Mouse (Mus musculus) embryonic facial prominence, embryonic 15.5 days (tissue): ENCODE data around the gene Xpo4. TPM values are rescaled to one million over a fixed set of nuclear protein-coding genes. Genes with fewer than 3 reads are reported as not detected.

Experiments used
- ATAC-seq: fragments of 200-750 bp; cut with Nextera tagmentation; 2 replicates; pipeline ENCODE4 v1.8.0; 2017; ENCODE audit warnings: low read depth, moderate TSS enrichment; ENCODE audit not compliant: insufficient number of reproducible peaks, low FRiP score, low TSS enrichment
- H3K27ac ChIP-seq: fragments of 300-500 bp; sonication (generic); replicated peaks from 2 replicates; pipeline ENCODE4 v1.5.1; 2015; ENCODE audit warnings: mild to moderate bottlenecking, inconsistent platforms
- H3K27me3 ChIP-seq: fragments of 300-500 bp; sonication (generic); 2 replicates; pipeline ENCODE4 v1.6.1; 2015; ENCODE audit warnings: inconsistent platforms
- H3K36me3 ChIP-seq: fragments of 300-500 bp; sonication (generic); 2 replicates; pipeline ENCODE4 v1.6.1; 2015; ENCODE audit warnings: mild to moderate bottlenecking, inconsistent platforms
- H3K4me1 ChIP-seq: fragments of 300-500 bp; sonication (generic); 2 replicates; pipeline ENCODE4 v1.6.1; 2015; ENCODE audit warnings: inconsistent platforms
- H3K4me2 ChIP-seq: fragments of 300-500 bp; sonication (generic); replicated peaks from 2 replicates; pipeline ENCODE4 v1.6.1; 2015; ENCODE audit warnings: mild to moderate bottlenecking, inconsistent platforms
- H3K4me3 ChIP-seq: fragments of 300-500 bp; sonication (generic); replicated peaks from 2 replicates; pipeline ENCODE4 v1.5.1; 2015; ENCODE audit warnings: mild to moderate bottlenecking, inconsistent platforms
- H3K9ac ChIP-seq: fragments of 300-500 bp; sonication (generic); 2 replicates; pipeline ENCODE4 v1.6.1; 2015; ENCODE audit warnings: inconsistent platforms
- H3K9me3 ChIP-seq: fragments of 300-500 bp; sonication (generic); replicated peaks from 2 replicates; pipeline ENCODE4 v1.6.1; 2016; ENCODE audit warnings: inconsistent platforms
- WGBS: fragments of 180-500 bp; shearing (Covaris S2); methylation state at CpG from one replicate; pipeline ENCODE4 v1.1.7; 2015; 5-methylcytosine and 5-hydroxymethylcytosine counted together
- polyA plus RNA-seq: library from polyadenylated mRNA; unstranded; fragments of >200 nt; fragmentation: Nextera tagmentation; extraction: Ambion mirVana; gene quantifications from 2 replicates; pipeline ENCODE4 v1.2.1, GENCODE M21; 2015

The Xpo4 gene
- polyA plus RNA-seq, 1 experiment from 2014 or later: 20.3 TPM

- no peak overlapping the region for H3K9ac ChIP-seq
- 0 out of 2 replicates have a peak, but pooled peaks cover 6% of the 10 kb centered on the region for H3K36me3 ChIP-seq
- H3K27ac ChIP-seq: no peak overlapping the region
- H3K9me3 ChIP-seq: no peaks in the 10 kb centered on the region
- WGBS: 77% methylated on average over 5 of the region's 5 CpGs
- no peak overlapping the region for H3K4me2 ChIP-seq
- H3K4me1 ChIP-seq: no peaks in the 10 kb centered on the region
- no peak for ATAC-seq
- H3K27me3 ChIP-seq: no peaks in the 10 kb centered on the region
- H3K4me3 ChIP-seq: no peak overlapping the region
Observed at GRCm38 (mm10) chr14:57634141-57634540, 31.1 kb downstream of the Xpo4 start.

- Histone ChIP-seq H3K4me2 (no peak overlapping the region), H3K27me3 (no peaks in the 10 kb centered on the region), H3K27ac (no peak overlapping the region), H3K4me1 (no peaks in the 10 kb centered on the region), H3K9ac (no peak overlapping the region), H3K36me3 (peaks cover 40% of the 10 kb centered on the region), H3K9me3 (no peaks in the 10 kb centered on the region), H3K4me3 (no peak overlapping the region)
- ATAC-seq: no peak
- 68% methylated on average over 4 of the region's 4 CpGs for whole genome bisulfite sequencing
Observed at GRCm38 (mm10) chr14:57629595-57629994, 35.6 kb downstream of the Xpo4 start.

GRCm38 (mm10) chr14:57622934-57623333 is 42.3 kb downstream of the Xpo4 start:
- no peak for ATAC-seq
- 77% methylated on average over 3 of the region's 3 CpGs for WGBS

GRCm38 (mm10) chr14:57621699-57622098 is 43.5 kb downstream of the Xpo4 start:
- no peaks in the 10 kb centered on the region for H3K9me3 ChIP-seq
- no peak overlapping the region for H3K4me2 ChIP-seq
- H3K9ac ChIP-seq: no peak overlapping the region
- H3K4me3 ChIP-seq: no peak overlapping the region
- no peaks in the 10 kb centered on the region for H3K27me3 ChIP-seq
- no peak for ATAC-seq
- WGBS: 65% methylated on average over 4 of the region's 4 CpGs
- H3K27ac ChIP-seq: no peak overlapping the region
- peaks cover 25% of the 10 kb centered on the region for H3K36me3 ChIP-seq
- H3K4me1 ChIP-seq: no peaks in the 10 kb centered on the region

More at GRCm38 (mm10) chr14:57622934-57623333, 42.3 kb downstream of the Xpo4 start:
- no peak overlapping the region for H3K27ac ChIP-seq
- no peak overlapping the region for H3K9ac ChIP-seq
- H3K9me3 ChIP-seq: no peaks in the 10 kb centered on the region
- no peak overlapping the region for H3K4me3 ChIP-seq
- no peaks in the 10 kb centered on the region for H3K4me1 ChIP-seq
- H3K4me2 ChIP-seq: no peak overlapping the region
- H3K36me3 ChIP-seq: peaks cover 35% of the 10 kb centered on the region
- H3K27me3 ChIP-seq: no peaks in the 10 kb centered on the region

- Histone ChIP-seq H3K27ac (no peak overlapping the region), H3K36me3 (peaks cover 17% of the 10 kb centered on the region), H3K9ac (no peak overlapping the region), H3K4me1 (no peaks in the 10 kb centered on the region), H3K4me2 (no peak overlapping the region), H3K4me3 (no peak overlapping the region), H3K9me3 (no peaks in the 10 kb centered on the region), H3K27me3 (no peaks in the 10 kb centered on the region)
- 70% methylated on average over 4 of the region's 4 CpGs for WGBS
- no peak for ATAC-seq
Observed at GRCm38 (mm10) chr14:57620598-57621236, 44.5 kb downstream of the Xpo4 start.

GRCm38 (mm10) chr14:57619487-57619886 is 45.7 kb downstream of the Xpo4 start:
- Histone ChIP-seq H3K27me3 (no peaks in the 10 kb centered on the region), H3K4me3 (no peak overlapping the region), H3K4me1 (no peaks in the 10 kb centered on the region), H3K36me3 (peaks cover 13% of the 10 kb centered on the region; the same call in 1 of the 2 replicates), H3K27ac (no peak overlapping the region), H3K9me3 (no peaks in the 10 kb centered on the region), H3K9ac (no peak overlapping the region), H3K4me2 (no peak overlapping the region)
- ATAC-seq: no peak
- WGBS: 52% methylated on average over 2 of the region's 2 CpGs

GRCm38 (mm10) chr14:57617675-57618074 is 47.6 kb downstream of the Xpo4 start:
- WGBS: 95% methylated on average over 1 of the region's 1 CpGs
- no peak overlapping the region for H3K9ac ChIP-seq
- H3K27me3 ChIP-seq: no peaks in the 10 kb centered on the region
- H3K4me1 ChIP-seq: no peaks in the 10 kb centered on the region
- H3K36me3 ChIP-seq: 0 out of 2 replicates have a peak, but pooled peaks cover 3% of the 10 kb centered on the region
- no peak overlapping the region for H3K27ac ChIP-seq
- no peak overlapping the region for H3K4me3 ChIP-seq
- H3K9me3 ChIP-seq: no peaks in the 10 kb centered on the region
- H3K4me2 ChIP-seq: no peak overlapping the region
- no peak for ATAC-seq

GRCm38 (mm10) chr14:57616339-57616965 is 48.8 kb downstream of the Xpo4 start:
- no peak overlapping the region for H3K27ac ChIP-seq
- no peak overlapping the region for H3K4me2 ChIP-seq
- H3K9me3 ChIP-seq: no peaks in the 10 kb centered on the region
- no peak overlapping the region for H3K4me3 ChIP-seq
- no peak for ATAC-seq
- H3K36me3 ChIP-seq: no peaks in the 10 kb centered on the region
- WGBS: 62% methylated on average over 6 of the region's 6 CpGs
- no peaks in the 10 kb centered on the region for H3K27me3 ChIP-seq
- no peak overlapping the region for H3K9ac ChIP-seq
- H3K4me1 ChIP-seq: no peaks in the 10 kb centered on the region

- ATAC-seq: no peak
- H3K27ac ChIP-seq: no peak overlapping the region
- no peaks in the 10 kb centered on the region for H3K4me1 ChIP-seq
- H3K9me3 ChIP-seq: no peaks in the 10 kb centered on the region
- H3K27me3 ChIP-seq: no peaks in the 10 kb centered on the region
- WGBS: 82% methylated on average over 6 of the region's 6 CpGs
- H3K9ac ChIP-seq: no peak overlapping the region
- H3K4me3 ChIP-seq: no peak overlapping the region
- H3K4me2 ChIP-seq: no peak overlapping the region
- H3K36me3 ChIP-seq: no peaks in the 10 kb centered on the region
Observed at GRCm38 (mm10) chr14:57615828-57616227, 49.4 kb downstream of the Xpo4 start.

- no peak overlapping the region for H3K4me2 ChIP-seq
- no peaks in the 10 kb centered on the region for H3K36me3 ChIP-seq
- no peak overlapping the region for H3K4me3 ChIP-seq
- no peak for ATAC-seq
- peaks cover 6% of the 10 kb centered on the region for H3K4me1 ChIP-seq
- no peaks in the 10 kb centered on the region for H3K27me3 ChIP-seq
- H3K27ac ChIP-seq: no peak overlapping the region
- no peaks in the 10 kb centered on the region for H3K9me3 ChIP-seq
- 35% methylated on average over 2 of the region's 2 CpGs for WGBS
- H3K9ac ChIP-seq: no peak overlapping the region
Observed at GRCm38 (mm10) chr14:57611034-57611433, 54.2 kb downstream of the Xpo4 start.

- no peak overlapping the region for H3K9ac ChIP-seq
Observed at GRCm38 (mm10) chr14:57609816-57610329, 55.4 kb downstream of the Xpo4 start.

More at GRCm38 (mm10) chr14:57609816-57610329, 55.4 kb downstream of the Xpo4 start:
- ATAC-seq: no peak
- H3K36me3 ChIP-seq: 0 out of 2 replicates have a peak, but pooled peaks cover 1% of the 10 kb centered on the region
- no peak overlapping the region for H3K4me3 ChIP-seq
- H3K4me1 ChIP-seq: peaks cover 6% of the 10 kb centered on the region
- no peaks in the 10 kb centered on the region for H3K9me3 ChIP-seq
- H3K4me2 ChIP-seq: no peak overlapping the region
- no peaks in the 10 kb centered on the region for H3K27me3 ChIP-seq
- no peak overlapping the region for H3K27ac ChIP-seq
- 74% methylated on average over 4 of the region's 4 CpGs for WGBS
